ENCODE assay signal across 8 mouse cellular contexts in genomic region chr15:79326264-79326663, GRCm38 (mm10). TPM values are rescaled to one million over a fixed set of nuclear protein-coding genes. Genes with fewer than 3 reads are reported as not detected.
DNase-seq lines count a peak whose midpoint lies in the region; ATAC-seq and TF ChIP-seq lines count a peak whose summit lies in the region.

No protein-coding gene starts in this region.

- 54% methylated on average over 4 of the region's 4 CpGs for WGBS in hindbrain, embryonic 16.5 days
- WGBS in lung, adult 2 months, result 40% methylated on average over 4 of the region's 4 CpGs
- WGBS in stomach, embryonic 16.5 days, result 47% methylated on average over 4 of the region's 4 CpGs

- H3K9ac ChIP-seq in hindbrain, embryonic 16.5 days (ENCODE audit: low read depth, low read length), result no peak overlapping the region
- H3K9ac ChIP-seq in stomach, embryonic 16.5 days (ENCODE audit: low read length), result peak overlapping the region; percentile 41; the same call in 1 of the 2 replicates

- H3K27ac ChIP-seq in hindbrain, embryonic 16.5 days (ENCODE audit: low read depth, low read length), result peak overlapping the region; percentile 23; the same call in 1 of the 2 replicates
- H3K27ac ChIP-seq in stomach, embryonic 16.5 days (ENCODE audit: low read length), result peak overlapping the region; percentile 99

- no peak overlapping the region for H3K4me3 ChIP-seq in hindbrain, embryonic 16.5 days (ENCODE audit: low read length)
- no peak overlapping the region for H3K4me3 ChIP-seq in lung, adult 2 months (replicated peaks; ENCODE audit: extremely low read depth, low read depth, low read length)
- H3K4me3 ChIP-seq in stomach, embryonic 16.5 days (replicated peaks; ENCODE audit: low read length), result no peak overlapping the region

- no peaks in the 10 kb centered on the region for H3K9me3 ChIP-seq in hindbrain, embryonic 16.5 days (ENCODE audit: control insufficient read depth, low read length)
- no peaks in the 10 kb centered on the region for H3K9me3 ChIP-seq in stomach, embryonic 16.5 days (replicated peaks; ENCODE audit: control insufficient read depth, low read length)

- ATAC-seq in hindbrain, embryonic 16.5 days, result no peak
- no peak for ATAC-seq in stomach, embryonic 16.5 days (ENCODE audit: insufficient read depth, low FRiP score)
- ATAC-seq in inflammation-experienced regulatory T-cells, adult 6 months, result no peak

- no peak overlapping the region for H3K4me2 ChIP-seq in hindbrain, embryonic 16.5 days (ENCODE audit: low read length)
- H3K4me2 ChIP-seq in stomach, embryonic 16.5 days (ENCODE audit: low read depth, low read length), result peak overlapping the region; percentile 90

- H3K36me3 ChIP-seq in hindbrain, embryonic 16.5 days (ENCODE audit: control insufficient read depth, insufficient read depth, low read length), result no peaks in the 10 kb centered on the region
- H3K36me3 ChIP-seq in stomach, embryonic 16.5 days (ENCODE audit: control insufficient read depth, insufficient read depth, low read length), result no peaks in the 10 kb centered on the region

- peaks cover 8% of the 10 kb centered on the region for H3K4me1 ChIP-seq in hindbrain, embryonic 16.5 days (ENCODE audit: control insufficient read depth, insufficient read depth, low read depth, low read length)
- H3K4me1 ChIP-seq in lung, adult 2 months (ENCODE audit: control insufficient read depth, insufficient read depth, low read length), result peaks cover 21% of the 10 kb centered on the region
- H3K4me1 ChIP-seq in stomach, embryonic 16.5 days (ENCODE audit: control insufficient read depth, insufficient read depth, low read length), result peaks cover 37% of the 10 kb centered on the region

- peak; percentile 40; the same call in 1 of the 2 replicates for TF ChIP-seq POLR2A in lung, adult 2 months (IDR thresholded peaks at IDR 0.05; ENCODE audit: borderline replicate concordance, extremely low read depth, low read depth, low read length)

- no peaks in the 10 kb centered on the region for H3K27me3 ChIP-seq in hindbrain, embryonic 16.5 days (replicated peaks; ENCODE audit: control insufficient read depth, insufficient read depth, low read length)
- H3K27me3 ChIP-seq in stomach, embryonic 16.5 days (ENCODE audit: control insufficient read depth, insufficient read depth, low read length), result no peaks in the 10 kb centered on the region

- DNase-seq in thymus, postnatal 0 days (ENCODE audit: low spot score), result peak; percentile 17
- no peak for DNase-seq in thymus, postnatal 25 days
- peak; percentile 59 for DNase-seq in lung, adult 2 months
- DNase-seq in adrenal gland, adult 2 months, result no peak
- DNase-seq in T-cell, adult 2 months (ENCODE audit: low spot score), result no peak

- TF ChIP-seq CTCF in lung, adult 2 months (IDR thresholded peaks at IDR 0.05; ENCODE audit: insufficient read depth, low read length), result no peak

RNA-seq across cellular contexts. Expression of gene Pla2g6, which starts 1.9 kb away (rescaled TPM):
- 12.8 and 15.2 TPM in 2 replicates for polyA plus RNA-seq in thymus, postnatal 0 days (2015; fragmentation: Nextera tagmentation; extraction: Ambion mirVana)
- 23.0 and 29.3 TPM in 2 replicates for polyA plus RNA-seq in hindbrain, embryonic 16.5 days (2015; fragmentation: Nextera tagmentation; extraction: Ambion mirVana)
- 25.9 and 26.1 TPM in 2 replicates for polyA plus RNA-seq in lung, adult 2 months (2012; rRNA removed)
- 15.6 and 20.9 TPM in 2 replicates for polyA plus RNA-seq in stomach, embryonic 16.5 days (2015; fragmentation: Nextera tagmentation; extraction: Ambion mirVana)
- 10 to 100 TPM; 12.5 to 18.4 (median 15.1) TPM for polyA plus RNA-seq in inflammation-experienced regulatory T-cells, adult 6 months (2017; shearing (Covaris generic))
- total RNA-seq in adrenal gland, adult 2 months (2021), result 10 to 100 TPM; 26.1 to 30.6 TPM
- 47.8 and 50.1 TPM in 2 replicates for polyA plus RNA-seq in adrenal gland, adult 2 months (2012; rRNA removed)

RNA-seq across cellular contexts. Expression of gene Maff, which starts 20.2 kb away (rescaled TPM):
- polyA plus RNA-seq in thymus, postnatal 0 days (2015; fragmentation: Nextera tagmentation; extraction: Ambion mirVana), result 7.2 and 8.7 TPM in 2 replicates
- 1.1 and 1.2 TPM in 2 replicates for polyA plus RNA-seq in hindbrain, embryonic 16.5 days (2015; fragmentation: Nextera tagmentation; extraction: Ambion mirVana)
- 12.1 and 21.0 TPM in 2 replicates for polyA plus RNA-seq in lung, adult 2 months (2012; rRNA removed)
- polyA plus RNA-seq in stomach, embryonic 16.5 days (2015; fragmentation: Nextera tagmentation; extraction: Ambion mirVana), result 5.2 and 6.2 TPM in 2 replicates
- 1 to 10 TPM in 2 of 3 experiments, under 1 TPM in 1; 0.84 to 5.5 (median 1.5) TPM for polyA plus RNA-seq in inflammation-experienced regulatory T-cells, adult 6 months (2017; shearing (Covaris generic))
- 1 to 10 TPM; 7.2 to 9.5 TPM for total RNA-seq in adrenal gland, adult 2 months (2021)
- polyA plus RNA-seq in adrenal gland, adult 2 months (2012; rRNA removed), result 3.2 and 3.4 TPM in 2 replicates

RNA-seq across cellular contexts. Expression of gene Baiap2l2, which starts 40.9 kb away (rescaled TPM):
- polyA plus RNA-seq in thymus, postnatal 0 days (2015; fragmentation: Nextera tagmentation; extraction: Ambion mirVana), result 0.81 and 0.90 TPM in 2 replicates
- polyA plus RNA-seq in hindbrain, embryonic 16.5 days (2015; fragmentation: Nextera tagmentation; extraction: Ambion mirVana), result 3.1 and 5.4 TPM in 2 replicates
- polyA plus RNA-seq in lung, adult 2 months (2012; rRNA removed), result 2.1 and 2.6 TPM in 2 replicates
- polyA plus RNA-seq in stomach, embryonic 16.5 days (2015; fragmentation: Nextera tagmentation; extraction: Ambion mirVana), result 7.1 and 7.3 TPM in 2 replicates
- polyA plus RNA-seq in inflammation-experienced regulatory T-cells, adult 6 months (2017; shearing (Covaris generic)), result 1 to 10 TPM in 1 of 3 experiments, under 1 TPM in 1, not detected in 1; 0.21 to 1.6 TPM
- total RNA-seq in adrenal gland, adult 2 months (2021), result under 1 TPM in 1 of 2 experiments, not detected in 1; 0.24 TPM
- polyA plus RNA-seq in adrenal gland, adult 2 months (2012; rRNA removed), result 1.5 and 8.5 TPM in 2 replicates

Comparison
In these comparisons a context has a peak if more than half of its experiments do, and no peak if none do; other contexts are left out.
1. DNase-seq: peak in thymus, postnatal 0 days (single experiment) and lung, adult 2 months (single experiment); none in thymus, postnatal 25 days (single experiment), adrenal gland, adult 2 months (single experiment) and T-cell, adult 2 months (single experiment).